20 mouse cellular contexts compared by ENCODE assay signal in the genomic region with DNA sequence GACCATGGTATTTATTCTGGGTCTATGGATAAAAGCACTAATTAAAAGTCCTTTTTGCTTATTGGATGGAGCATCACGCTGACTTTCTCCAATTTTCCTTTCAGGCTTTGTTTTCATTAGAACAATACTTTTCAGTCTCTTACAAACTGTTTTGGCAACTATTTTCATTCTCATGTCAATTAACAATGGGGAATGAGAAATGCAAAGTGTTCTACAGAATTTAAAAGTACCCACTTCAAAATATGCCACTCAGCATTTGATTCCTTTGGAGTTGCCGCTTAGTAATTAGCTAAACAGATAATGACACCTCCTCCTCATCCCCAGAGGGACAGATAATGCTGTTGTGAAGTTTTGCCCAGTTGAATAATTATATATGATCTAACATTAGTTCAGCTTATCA.
"Had no signal": no experiment of that assay in that cellular context is flagged by ENCODE, and none has a peak within 500 bp of the region (broad histone marks: within the 10 kb centered on the region; RNA-seq: fewer than 3 reads in every experiment).

No protein-coding gene starts in this region.

- H3K9ac ChIP-seq: kidney, embryonic 15.5 days; limb, embryonic 12.5 days; limb, embryonic 15.5 days; liver, embryonic 12.5 days; liver, embryonic 15.5 days; lung, embryonic 15.5 days; midbrain, embryonic 12.5 days; midbrain, embryonic 15.5 days; neural tube, embryonic 13.5 days had no signal

- H3K4me1 ChIP-seq: kidney, embryonic 15.5 days; limb, embryonic 12.5 days; limb, embryonic 15.5 days; liver, embryonic 12.5 days; liver, embryonic 15.5 days; lung, embryonic 15.5 days; megakaryocyte, embryonic 14.5 days; midbrain, embryonic 12.5 days; midbrain, embryonic 15.5 days; neural tube, embryonic 13.5 days had no signal

- H3K36me3 ChIP-seq: kidney, embryonic 15.5 days; limb, embryonic 12.5 days; limb, embryonic 15.5 days; liver, embryonic 12.5 days; liver, embryonic 15.5 days; lung, embryonic 15.5 days; midbrain, embryonic 12.5 days; midbrain, embryonic 15.5 days; neural tube, embryonic 13.5 days had no signal

- H3K9me3 ChIP-seq: kidney, embryonic 15.5 days; limb, embryonic 12.5 days; limb, embryonic 15.5 days; liver, embryonic 12.5 days; liver, embryonic 15.5 days; lung, embryonic 15.5 days; megakaryocyte, embryonic 14.5 days; midbrain, embryonic 12.5 days; midbrain, embryonic 15.5 days; neural tube, embryonic 13.5 days had no signal

- H3K27me3 ChIP-seq: kidney, embryonic 15.5 days; limb, embryonic 12.5 days; limb, embryonic 15.5 days; liver, embryonic 12.5 days; liver, embryonic 15.5 days; lung, embryonic 15.5 days; megakaryocyte, embryonic 14.5 days; midbrain, embryonic 12.5 days; midbrain, embryonic 15.5 days; neural tube, embryonic 13.5 days had no signal

- DNase-seq: kidney, postnatal 10 days; kidney, postnatal 36 days; layer of hippocampus, postnatal 36 days; left cerebral cortex, postnatal 4 days; lung, adult 18-20 months; lung, postnatal 10 days; lung, postnatal 36 days; thymus, adult 18-20 months; thymus, postnatal 36 days had no signal

- ATAC-seq: liver, embryonic 12.5 days; midbrain, embryonic 15.5 days had no signal

- H3K4me3 ChIP-seq: kidney, embryonic 15.5 days; left cerebral cortex, adult 2 months; limb, embryonic 12.5 days; limb, embryonic 15.5 days; liver, embryonic 12.5 days; liver, embryonic 15.5 days; lung, embryonic 15.5 days; megakaryocyte, embryonic 14.5 days; midbrain, embryonic 12.5 days; midbrain, embryonic 15.5 days; neural tube, embryonic 13.5 days had no signal

- H3K27ac ChIP-seq: kidney, embryonic 15.5 days; left cerebral cortex, adult 2 months; limb, embryonic 12.5 days; limb, embryonic 15.5 days; liver, embryonic 12.5 days; liver, embryonic 15.5 days; lung, embryonic 15.5 days; midbrain, embryonic 12.5 days; midbrain, embryonic 15.5 days; neural tube, embryonic 13.5 days had no signal

- H3K4me2 ChIP-seq: kidney, embryonic 15.5 days; limb, embryonic 12.5 days; limb, embryonic 15.5 days; liver, embryonic 12.5 days; liver, embryonic 15.5 days; lung, embryonic 15.5 days; midbrain, embryonic 12.5 days; midbrain, embryonic 15.5 days; neural tube, embryonic 13.5 days had no signal
